Mouse (Mus musculus) heart, adult 2 months (tissue): ENCODE data around the gene Ntpcr. TPM values are rescaled to one million over a fixed set of nuclear protein-coding genes. Genes with fewer than 3 reads are reported as not detected.
A peak's percentile ranks its signal among the peaks of the same experiment; 100 is the strongest.

Experiments
- DNase-seq, 2 experiments: peaks; one replicate each; pipeline ENCODE4 v3.0.0; 2021
- H3K27ac ChIP-seq: fragments of 200-600 bp; 2 replicates; pipeline ENCODE4 v1.8.1; 2022
- H3K27me3 ChIP-seq: fragments of 200-500 bp; 2 replicates; pipeline ENCODE4 v1.6.1; 2012; ENCODE audit warnings: mild to moderate bottlenecking, low read length, inconsistent platforms, mixed read lengths; ENCODE audit not compliant: control insufficient read depth, insufficient read depth
- H3K36me3 ChIP-seq: fragments of 200-500 bp; 2 replicates; pipeline ENCODE4 v1.6.1; 2012; ENCODE audit warnings: low read length, inconsistent platforms; ENCODE audit not compliant: control insufficient read depth, insufficient read depth
- H3K4me1 ChIP-seq: fragments of 200-500 bp; 2 replicates; pipeline ENCODE4 v1.6.1; 2011; ENCODE audit warnings: low read length; ENCODE audit not compliant: control insufficient read depth, insufficient read depth
- H3K4me3 ChIP-seq: fragments of 200-600 bp; 2 replicates; pipeline ENCODE4 v1.8.1; 2022
- H3K79me2 ChIP-seq: fragments of 200-500 bp; replicated peaks from 2 replicates; pipeline ENCODE4 v1.6.1; 2012; ENCODE audit warnings: mild to moderate bottlenecking, inconsistent platforms, low read length, moderate library complexity, mixed read lengths; ENCODE audit not compliant: control insufficient read depth, insufficient read depth
- H3K9ac ChIP-seq: fragments of 200-500 bp; 2 replicates; pipeline ENCODE4 v1.6.1; 2012; ENCODE audit warnings: low read depth, mild to moderate bottlenecking, control low read depth, inconsistent platforms, low read length, mixed read lengths
- CTCF ChIP-seq: fragments of 200-600 bp; IDR thresholded peaks from 2 replicates; pipeline ENCODE4 v1.8.1; 2022; ENCODE audit warnings: antibody characterized with exemption, mild to moderate bottlenecking, moderate library complexity
- EP300 ChIP-seq: fragments of 200-500 bp; IDR thresholded peaks from 2 replicates; pipeline ENCODE4 v1.6.1; 2011; ENCODE audit warnings: low read depth, low read length, control low read depth; ENCODE audit not compliant: insufficient read depth
- POLR2A ChIP-seq: fragments of 200-500 bp; IDR thresholded peaks from 2 replicates; pipeline ENCODE4 v1.6.1; 2011; ENCODE audit warnings: mild to moderate bottlenecking, low read depth, low read length, control low read depth; ENCODE audit not compliant: insufficient read depth
- WGBS: fragments of 180-500 bp; shearing (Covaris S2); methylation state at CpG from one replicate; pipeline ENCODE4 v1.1.7; 2018; 5-methylcytosine and 5-hydroxymethylcytosine counted together
- intact Hi-C: fragments of 180-260 bp; cut with DNase I; formaldehyde crosslinking; loops from one replicate; pipeline ENCODE4 v1.15.1; 2025
- polyA plus RNA-seq: library from polyadenylated mRNA; depleted of rRNA; stranded (reverse); fragments of >200 nt; gene quantifications from 2 replicates; pipeline ENCODE4 v1.2.3, GENCODE M21; 2012
- total RNA-seq, 2 experiments: library from RNA; stranded (reverse); gene quantifications; 2 replicates each; pipeline ENCODE4 v1.2.3; 2021

Gene Ntpcr
- total and polyA plus RNA-seq, 3 experiments = 12.3 to 20.8 (median 13.9) TPM

DNA sequence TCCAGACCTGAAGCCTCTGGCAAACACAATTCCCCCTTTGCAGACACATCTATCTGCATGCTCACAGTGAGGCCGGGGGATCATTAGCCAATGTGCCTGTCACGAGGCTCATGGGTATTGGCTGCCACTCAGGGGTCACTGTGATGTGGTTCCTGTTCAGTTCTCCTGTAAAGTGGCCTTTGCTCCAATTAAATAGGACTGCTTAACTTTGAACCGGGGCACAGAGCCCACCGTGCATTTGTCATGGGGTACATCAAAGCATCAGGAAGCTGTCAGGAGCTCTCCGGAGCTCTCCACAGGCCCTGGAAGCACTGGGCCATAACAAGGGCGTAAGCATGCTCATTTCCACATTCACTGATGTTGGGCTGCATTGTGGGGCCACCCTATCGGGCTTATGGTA lies 13.2 kb upstream of the Ntpcr start:
- Histone ChIP-seq H3K4me1 (no peaks in the 10 kb centered on the region), H3K79me2 (no peaks in the 10 kb centered on the region), H3K4me3 (no peak overlapping the region), H3K36me3 (no peaks in the 10 kb centered on the region), H3K9ac (no peak overlapping the region), H3K27me3 (no peaks in the 10 kb centered on the region), H3K27ac (no peak overlapping the region)
- no peak for DNase-seq
- no peak for TF ChIP-seq POLR2A
- TF ChIP-seq EP300 = no peak
- no peak for TF ChIP-seq CTCF
- 61% methylated on average over 7 of the region's 7 CpGs for WGBS
- intact Hi-C loops = no loop called here

DNA sequence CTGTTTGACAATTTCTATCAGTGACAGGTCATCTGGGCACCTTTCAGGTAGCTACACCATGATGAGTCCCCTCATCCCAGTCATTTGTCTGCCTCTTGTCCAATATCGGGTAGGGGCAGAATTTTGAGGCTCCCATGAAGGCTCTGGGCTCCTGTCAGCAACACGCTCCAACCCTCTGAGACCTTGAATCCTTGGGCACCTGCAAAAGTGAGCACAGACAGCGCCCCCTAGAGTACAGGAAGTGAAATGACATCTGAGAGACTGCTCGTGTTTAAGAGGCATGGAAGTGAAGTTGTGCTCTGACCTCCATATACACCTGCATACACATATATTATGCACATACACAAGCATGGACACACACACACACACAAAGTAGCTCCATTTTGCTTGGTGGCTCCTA lies 10.8 kb upstream of the Ntpcr start:
- H3K27me3 ChIP-seq = no peaks in the 10 kb centered on the region
- no peaks in the 10 kb centered on the region for H3K79me2 ChIP-seq
- H3K36me3 ChIP-seq = no peaks in the 10 kb centered on the region
- H3K4me1 ChIP-seq = no peaks in the 10 kb centered on the region
- H3K27ac ChIP-seq = no peak overlapping the region
- no peak overlapping the region for H3K9ac ChIP-seq
- WGBS = 72% methylated on average over 4 of the region's 4 CpGs
- TF ChIP-seq POLR2A (no peak), CTCF (peak; percentile 58)
- intact Hi-C loops = no loop called here
- no peak overlapping the region for H3K4me3 ChIP-seq
- DNase-seq = no peak

- intact Hi-C loops = loop anchor here (2.0 kb wide), 1 partner anchor 58 kb away; no protein-coding TSS in a partner anchor
- 76% methylated on average over 7 of the region's 7 CpGs for WGBS
Measured at GRCm38 (mm10) chr8:125722675-125723074, 7.1 kb upstream of the Ntpcr start.

DNA sequence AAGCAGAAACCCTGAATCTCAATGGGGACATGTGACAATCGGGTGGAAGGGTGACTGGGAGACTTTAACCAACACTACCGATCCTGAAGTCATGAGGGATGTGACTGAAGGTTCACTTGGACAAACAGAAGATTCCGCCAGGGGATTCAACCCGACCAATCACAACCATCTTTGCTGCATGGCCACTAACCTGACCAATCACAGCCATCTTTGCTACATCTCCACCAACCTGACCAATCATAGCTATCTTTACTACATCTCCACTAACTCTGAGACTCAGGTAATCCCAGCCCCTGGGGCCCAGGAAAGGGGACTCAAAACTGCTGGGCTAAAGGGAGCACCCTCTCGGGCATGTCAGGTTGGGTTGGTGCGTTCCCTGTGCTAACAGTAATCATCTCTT lies 6.3 kb upstream of the Ntpcr start:
- no peak for DNase-seq
- 94% methylated on average over 6 of the region's 6 CpGs for WGBS

More at GRCm38 (mm10) chr8:125722675-125723074, 7.1 kb upstream of the Ntpcr start:
- H3K27me3 ChIP-seq = no peaks in the 10 kb centered on the region
- no peaks in the 10 kb centered on the region for H3K4me1 ChIP-seq
- no peak overlapping the region for H3K9ac ChIP-seq
- no peak overlapping the region for H3K27ac ChIP-seq
- H3K79me2 ChIP-seq = no peaks in the 10 kb centered on the region
- H3K4me3 ChIP-seq = no peak overlapping the region
- H3K36me3 ChIP-seq = no peaks in the 10 kb centered on the region
- peak in 1 of 2 experiments; percentile 66 for DNase-seq
- TF ChIP-seq POLR2A = no peak
- no peak for TF ChIP-seq EP300
- no peak for TF ChIP-seq CTCF

DNA sequence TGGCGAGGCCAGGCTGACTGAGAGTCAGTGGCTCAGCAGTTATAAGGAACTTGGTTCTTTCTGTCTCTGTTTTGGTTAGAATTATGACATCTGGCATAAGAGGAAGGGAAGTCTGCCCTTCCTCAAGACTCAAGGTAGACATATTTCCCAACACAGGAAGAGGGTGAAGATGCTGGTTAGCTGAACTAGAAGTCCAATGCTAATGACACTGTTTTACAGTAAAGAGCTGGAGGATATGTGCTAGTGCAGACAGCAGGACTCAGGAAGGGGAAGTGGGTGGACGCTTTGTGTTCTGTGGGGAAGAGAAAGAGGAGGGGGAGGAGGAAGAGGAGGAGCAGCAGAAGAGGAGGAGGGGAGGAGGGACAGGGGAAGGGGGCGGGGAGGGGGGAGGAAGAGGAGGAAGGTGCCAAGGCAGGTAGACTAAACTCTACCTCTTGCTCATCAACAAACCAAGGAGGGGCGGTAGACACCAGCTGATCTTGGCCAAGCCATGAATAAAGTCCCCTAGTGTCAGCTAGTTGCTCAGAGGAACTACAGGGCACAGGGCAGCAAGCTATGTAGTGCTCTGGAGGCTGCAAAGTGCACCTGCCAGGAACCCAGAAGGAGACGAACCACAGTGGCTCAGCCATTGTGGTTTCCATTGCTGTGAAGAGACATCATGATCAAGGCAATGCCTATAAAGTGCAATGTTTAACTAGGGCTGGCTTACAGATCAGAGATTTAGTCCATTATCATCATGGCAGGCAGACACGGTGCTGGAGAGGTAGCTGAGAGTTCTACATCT lies 4.5 kb upstream of the Ntpcr start:
- WGBS = 67% methylated on average over 6 of the region's 6 CpGs
- TF ChIP-seq CTCF (no peak), EP300 (no peak), POLR2A (no peak)
- Histone ChIP-seq H3K36me3 (no peaks in the 10 kb centered on the region), H3K27me3 (no peaks in the 10 kb centered on the region), H3K27ac (no peak overlapping the region), H3K79me2 (no peaks in the 10 kb centered on the region), H3K4me3 (no peak overlapping the region), H3K9ac (no peak overlapping the region), H3K4me1 (no peaks in the 10 kb centered on the region)
- intact Hi-C loops = no loop called here
- DNase-seq = peak in 1 of 2 experiments; percentile 20

More for the DNA sequence above, 6.3 kb upstream of the Ntpcr start:
- H3K79me2 ChIP-seq = no peaks in the 10 kb centered on the region
- H3K27ac ChIP-seq = no peak overlapping the region
- no peaks in the 10 kb centered on the region for H3K4me1 ChIP-seq
- intact Hi-C loops = loop anchor here (2.0 kb wide), 1 partner anchor 59 kb away; no protein-coding TSS in a partner anchor
- H3K36me3 ChIP-seq = no peaks in the 10 kb centered on the region
- H3K27me3 ChIP-seq = no peaks in the 10 kb centered on the region
- no peak for TF ChIP-seq EP300
- TF ChIP-seq CTCF = no peak
- TF ChIP-seq POLR2A = no peak
- no peak overlapping the region for H3K9ac ChIP-seq
- H3K4me3 ChIP-seq = no peak overlapping the region

GRCm38 (mm10) chr8:125726143-125726542 lies 3.6 kb upstream of the Ntpcr start:
- Histone ChIP-seq H3K4me3 (no peak overlapping the region), H3K9ac (no peak overlapping the region), H3K4me1 (no peaks in the 10 kb centered on the region), H3K27ac (no peak overlapping the region), H3K79me2 (no peaks in the 10 kb centered on the region), H3K27me3 (no peaks in the 10 kb centered on the region), H3K36me3 (no peaks in the 10 kb centered on the region)
- WGBS = 95% methylated on average over 4 of the region's 4 CpGs
- TF ChIP-seq CTCF = no peak
- no peak for TF ChIP-seq POLR2A
- no peak for TF ChIP-seq EP300
- intact Hi-C loops = no loop called here
- DNase-seq = no peak
